Mouse (Mus musculus): Measurements from ENCODE around the gene Lgals9.

DNA sequence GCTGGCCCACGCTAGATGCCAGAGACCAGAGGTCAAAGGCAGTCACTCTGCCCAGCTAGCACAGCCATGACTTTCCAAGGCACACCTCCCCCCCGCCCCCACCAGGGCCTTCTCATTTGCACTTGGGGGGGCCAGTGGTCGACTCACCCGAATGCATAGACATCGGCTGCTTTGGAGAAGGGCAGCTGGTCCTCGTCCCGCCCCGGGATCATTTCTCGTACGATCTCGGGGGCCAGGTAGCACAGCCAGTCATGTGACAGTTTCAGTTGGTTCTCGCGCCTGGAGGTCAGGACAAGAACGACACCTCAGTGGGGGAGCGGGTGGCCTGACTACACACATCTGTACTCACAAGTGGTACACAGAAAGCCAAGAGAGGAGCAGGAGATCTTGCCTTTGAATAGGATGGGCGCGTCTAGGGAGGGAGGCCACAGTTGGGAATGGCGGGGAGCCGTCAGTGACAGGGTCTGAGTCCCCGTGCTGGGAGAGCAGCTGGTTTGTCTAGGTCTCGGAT, 35.8 kb upstream of the Lgals9 start:
- TF ChIP-seq EP300 (IDR thresholded peaks at IDR 0.05; ENCODE audit: low read depth in 1 of 2, low read length in 2 of 2): no peak
- no peak for TF ChIP-seq CTCF (IDR thresholded peaks at IDR 0.05 in 2 of 3, conservative IDR thresholded peaks at IDR 0.05 in 1 of 3; ENCODE audit: control insufficient read depth in 1 of 3, insufficient read depth in 1 of 3, low read depth in 2 of 3, low read length in 3 of 3, poor library complexity in 1 of 3, severe bottlenecking in 1 of 3)
- no peak for TF ChIP-seq JUND (IDR thresholded peaks at IDR 0.05; ENCODE audit: low read depth, low read length)
- TF ChIP-seq MAZ (IDR thresholded peaks at IDR 0.05; ENCODE audit: low read depth, low read length): no peak
- TF ChIP-seq POLR2A (IDR thresholded peaks at IDR 0.05; ENCODE audit: control insufficient read depth in 1 of 2, insufficient read depth in 1 of 2, low read depth in 1 of 2, low read length in 2 of 2, poor library complexity in 1 of 2): no peak
- TF ChIP-seq SIN3A (IDR thresholded peaks at IDR 0.05; ENCODE audit: low read length): no peak
- TF ChIP-seq TCF12 (IDR thresholded peaks at IDR 0.05; ENCODE audit: low read depth, low read length): no peak
- TF ChIP-seq MYC (IDR thresholded peaks at IDR 0.05; ENCODE audit: low read depth, low read length): no peak
- TF ChIP-seq ELF1 (IDR thresholded peaks at IDR 0.05; ENCODE audit: low read depth, low read length): no peak
- TF ChIP-seq CHD1 (IDR thresholded peaks at IDR 0.05; ENCODE audit: low read depth, low read length): no peak
- TF ChIP-seq ZNF384 (IDR thresholded peaks at IDR 0.05; ENCODE audit: low read depth, low read length): no peak
